Mouse (Mus musculus) liver, postnatal 0 days (tissue): ENCODE data around the gene Adgrl2. TPM values are rescaled to one million over a fixed set of nuclear protein-coding genes. Genes with fewer than 3 reads are reported as not detected.

Experiments
- ATAC-seq: fragments of 200-750 bp; cut with Nextera tagmentation; 2 replicates; pipeline ENCODE4 v1.8.0; 2017; ENCODE audit warnings: mild to moderate bottlenecking, moderate library complexity
- DNase-seq: peaks from one replicate; pipeline ENCODE4 v3.0.0-alpha.2; 2016
- H3K27ac ChIP-seq: fragments of 300-500 bp; sonication (generic); 2 replicates; pipeline ENCODE4 v1.5.1; 2014; ENCODE audit warnings: antibody characterized with exemption, moderate library complexity, mild to moderate bottlenecking, low read depth
- H3K27me3 ChIP-seq: fragments of 300-500 bp; sonication (generic); 2 replicates; pipeline ENCODE4 v1.6.1; 2014; ENCODE audit warnings: low read length, control low read depth, mixed read lengths; ENCODE audit not compliant: insufficient read depth
- H3K36me3 ChIP-seq: fragments of 300-500 bp; sonication (generic); replicated peaks from 2 replicates; pipeline ENCODE4 v1.6.1; 2014; ENCODE audit warnings: mild to moderate bottlenecking, control low read depth, low read length, moderate library complexity, mixed read lengths; ENCODE audit not compliant: insufficient read depth
- H3K4me1 ChIP-seq: fragments of 300-500 bp; sonication (generic); 2 replicates; pipeline ENCODE4 v1.6.1; 2014; ENCODE audit warnings: antibody characterized with exemption, mild to moderate bottlenecking, control low read depth; ENCODE audit not compliant: insufficient read depth
- H3K4me2 ChIP-seq: fragments of 300-500 bp; sonication (generic); 2 replicates; pipeline ENCODE4 v1.6.1; 2014; ENCODE audit warnings: low read depth, mild to moderate bottlenecking, low read length, moderate library complexity, mixed read lengths
- H3K4me3 ChIP-seq: fragments of 300-500 bp; sonication (generic); 2 replicates; pipeline ENCODE4 v1.5.1; 2014; ENCODE audit warnings: low read depth, low read length
- H3K9ac ChIP-seq: fragments of 300-500 bp; sonication (generic); replicated peaks from 2 replicates; pipeline ENCODE4 v1.6.1; 2014; ENCODE audit warnings: mild to moderate bottlenecking, moderate library complexity
- H3K9me3 ChIP-seq: fragments of 300-500 bp; sonication (generic); 2 replicates; pipeline ENCODE4 v1.6.1; 2016; ENCODE audit warnings: mild to moderate bottlenecking, control low read depth, low read length, mixed read lengths
- CTCF ChIP-seq: sonication (generic); IDR thresholded peaks from 2 replicates; pipeline ENCODE4 v1.5.1; 2016; ENCODE audit warnings: antibody characterized with exemption, low read depth
- EP300 ChIP-seq: IDR thresholded peaks from 2 replicates; pipeline ENCODE4 v1.6.1; 2016; ENCODE audit warnings: antibody characterized with exemption, low read depth, mild to moderate bottlenecking
- WGBS: fragments of 180-500 bp; shearing (Covaris S2); extraction: QIAGEN DNeasy Blood & Tissue Kit; methylation state at CpG from one replicate; pipeline ENCODE4 v1.1.7; 2014; ENCODE audit not compliant: insufficient replicate concordance; 5-methylcytosine and 5-hydroxymethylcytosine counted together
- polyA plus RNA-seq: library from polyadenylated mRNA; unstranded; fragments of >200 nt; fragmentation: Nextera tagmentation; extraction: Ambion mirVana; gene quantifications from 2 replicates; pipeline ENCODE4 v1.2.1, GENCODE M21; 2015

The Adgrl2 gene
- polyA plus RNA-seq, 1 experiment from 2014 or later = 9.1 TPM

DNA sequence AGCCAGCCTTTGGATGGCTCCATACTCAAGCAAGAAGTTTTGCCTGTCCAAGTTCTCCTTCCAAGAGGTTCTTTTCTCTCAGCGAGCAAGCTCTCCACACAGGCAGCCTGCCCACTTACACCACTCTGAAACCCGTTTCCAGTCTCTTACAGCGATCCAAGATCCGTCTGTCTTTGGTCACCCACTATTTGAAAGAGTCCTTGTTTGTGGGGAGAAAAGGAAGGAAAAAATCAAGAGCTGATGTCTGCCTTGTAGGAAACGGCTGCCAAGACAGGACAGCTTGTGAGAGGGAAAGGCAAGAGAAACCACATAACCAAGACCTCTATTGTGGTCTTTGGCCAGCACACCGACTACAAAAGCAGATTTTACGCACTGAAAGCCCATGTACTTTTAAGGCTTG lies 33.5 kb downstream of the Adgrl2 start:
- WGBS = 40% methylated on average over 7 of the region's 7 CpGs
- Histone ChIP-seq H3K36me3 (no peaks in the 10 kb centered on the region), H3K27me3 (no peaks in the 10 kb centered on the region), H3K9me3 (no peaks in the 10 kb centered on the region), H3K4me2 (no peak overlapping the region), H3K9ac (no peak overlapping the region), H3K4me3 (no peak overlapping the region), H3K27ac (no peak overlapping the region), H3K4me1 (peaks cover 7% of the 10 kb centered on the region)
- DNase-seq (no peak), ATAC-seq (no peak)
- no peak for TF ChIP-seq EP300
- TF ChIP-seq CTCF = no peak

- Histone ChIP-seq H3K9ac (no peak overlapping the region), H3K27me3 (no peaks in the 10 kb centered on the region), H3K9me3 (no peaks in the 10 kb centered on the region), H3K4me3 (no peak overlapping the region), H3K27ac (no peak overlapping the region), H3K4me1 (no peaks in the 10 kb centered on the region), H3K36me3 (no peaks in the 10 kb centered on the region), H3K4me2 (no peak overlapping the region)
- 80% methylated on average over 8 of the region's 8 CpGs for WGBS
- DNase-seq (no peak), ATAC-seq (no peak)
- TF ChIP-seq CTCF (no peak), EP300 (no peak)
Measured at GRCm38 (mm10) chr3:148949796-148950195, 40.6 kb downstream of the Adgrl2 start.

DNA sequence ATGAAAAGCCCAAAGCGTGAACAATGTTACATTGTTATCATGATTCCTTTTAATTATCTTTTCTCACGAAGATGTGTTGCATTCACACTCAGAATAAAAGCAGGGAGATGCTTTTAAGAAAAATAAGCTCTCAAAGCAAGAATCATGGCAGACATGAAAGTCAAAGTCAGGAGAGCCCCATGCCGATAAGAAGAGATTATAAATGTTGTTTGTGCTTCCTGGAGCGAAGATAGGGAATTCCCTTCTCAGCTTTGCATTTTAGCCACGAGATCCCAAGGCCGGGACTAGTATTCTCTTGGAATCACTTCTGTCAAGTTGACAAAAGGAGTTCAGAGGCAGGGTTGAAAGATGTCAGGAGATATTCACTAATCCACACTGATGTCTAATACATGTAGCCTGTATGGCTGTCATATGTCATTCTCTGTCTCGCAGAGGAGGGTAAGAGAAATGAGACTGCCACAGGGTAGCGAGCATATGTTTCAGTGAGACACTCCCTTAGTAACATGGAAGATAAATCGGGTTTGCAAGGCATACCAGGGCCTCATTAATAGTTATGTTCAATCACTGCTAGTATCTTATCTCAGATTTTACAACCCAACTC lies 42.5 kb downstream of the Adgrl2 start:
- DNase-seq = no peak
- H3K27me3 ChIP-seq = no peaks in the 10 kb centered on the region

DNA sequence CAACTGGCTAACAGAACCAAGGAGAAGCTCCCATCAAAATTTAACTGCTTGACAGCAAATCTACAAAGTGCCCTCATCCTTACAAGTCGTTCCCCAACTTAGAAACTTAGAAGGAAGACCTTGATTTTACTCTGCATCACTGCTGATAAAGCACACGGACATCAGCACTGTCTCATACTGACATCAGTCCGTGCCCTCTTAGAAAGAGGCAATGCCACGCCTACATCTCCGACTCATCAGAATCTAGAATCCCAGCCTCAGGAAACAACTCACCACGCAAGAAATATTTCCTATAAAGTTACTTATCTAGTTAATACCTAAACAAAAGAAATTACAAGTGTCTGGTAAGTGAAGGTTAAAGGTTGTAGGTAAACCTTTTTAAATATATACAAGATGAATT lies 43.1 kb downstream of the Adgrl2 start:
- Histone ChIP-seq H3K4me2 (no peak overlapping the region), H3K9ac (no peak overlapping the region), H3K27ac (no peak overlapping the region), H3K4me3 (no peak overlapping the region), H3K27me3 (no peaks in the 10 kb centered on the region), H3K36me3 (no peaks in the 10 kb centered on the region), H3K9me3 (no peaks in the 10 kb centered on the region), H3K4me1 (no peaks in the 10 kb centered on the region)
- TF ChIP-seq EP300 (no peak), CTCF (no peak)
- ATAC-seq (no peak), DNase-seq (no peak)
- WGBS = 62% methylated on average over 6 of the region's 6 CpGs

More for the DNA sequence above, 42.5 kb downstream of the Adgrl2 start:
- 72% methylated on average over 9 of the region's 9 CpGs for WGBS
- no peaks in the 10 kb centered on the region for H3K4me1 ChIP-seq
- no peak overlapping the region for H3K9ac ChIP-seq
- no peak overlapping the region for H3K4me3 ChIP-seq
- H3K36me3 ChIP-seq = no peaks in the 10 kb centered on the region
- H3K9me3 ChIP-seq = no peaks in the 10 kb centered on the region
- TF ChIP-seq CTCF (no peak), EP300 (no peak)
- no peak overlapping the region for H3K4me2 ChIP-seq
- H3K27ac ChIP-seq = no peak overlapping the region
- no peak for ATAC-seq

- no peak overlapping the region for H3K4me2 ChIP-seq
- no peak overlapping the region for H3K27ac ChIP-seq
- no peaks in the 10 kb centered on the region for H3K9me3 ChIP-seq
- H3K4me3 ChIP-seq = no peak overlapping the region
- H3K36me3 ChIP-seq = no peaks in the 10 kb centered on the region
- no peak for ATAC-seq
- WGBS = 53% methylated on average over 8 of the region's 8 CpGs
- no peak overlapping the region for H3K9ac ChIP-seq
- no peak for DNase-seq
- TF ChIP-seq EP300 (no peak), CTCF (no peak)
- no peaks in the 10 kb centered on the region for H3K4me1 ChIP-seq
- H3K27me3 ChIP-seq = no peaks in the 10 kb centered on the region
Measured at GRCm38 (mm10) chr3:148945534-148945933, 44.8 kb downstream of the Adgrl2 start.

DNA sequence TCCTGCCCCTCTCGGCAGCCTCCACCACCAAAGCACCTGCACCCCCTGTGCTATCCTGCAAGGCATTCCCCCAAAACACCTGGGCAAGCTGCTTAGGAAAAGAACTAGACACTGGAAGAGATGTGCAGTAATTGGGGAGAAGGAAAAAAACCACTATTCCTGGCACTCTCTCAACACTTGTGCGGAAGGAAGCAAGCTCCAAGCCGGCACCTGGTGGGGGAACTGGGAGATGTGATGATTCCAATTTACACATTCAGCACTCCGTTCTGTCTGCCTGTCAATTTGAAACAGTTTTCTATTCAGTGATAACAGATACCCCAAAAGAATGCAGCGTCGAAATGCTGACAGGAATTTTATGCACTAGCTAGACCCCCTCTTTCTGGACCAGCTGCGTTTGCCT lies 50.9 kb downstream of the Adgrl2 start:
- Histone ChIP-seq H3K4me1 (peaks cover 10% of the 10 kb centered on the region), H3K36me3 (no peaks in the 10 kb centered on the region), H3K9me3 (no peaks in the 10 kb centered on the region), H3K27me3 (no peaks in the 10 kb centered on the region), H3K9ac (no peak overlapping the region), H3K4me2 (no peak overlapping the region), H3K27ac (no peak overlapping the region), H3K4me3 (no peak overlapping the region)
- 69% methylated on average over 7 of the region's 7 CpGs for whole genome bisulfite sequencing
- no peak for TF ChIP-seq CTCF
- TF ChIP-seq EP300 = no peak
- no peak for DNase-seq
- no peak for ATAC-seq
